ENCODE assay signal across 9 mouse cellular contexts in the genomic region with DNA sequence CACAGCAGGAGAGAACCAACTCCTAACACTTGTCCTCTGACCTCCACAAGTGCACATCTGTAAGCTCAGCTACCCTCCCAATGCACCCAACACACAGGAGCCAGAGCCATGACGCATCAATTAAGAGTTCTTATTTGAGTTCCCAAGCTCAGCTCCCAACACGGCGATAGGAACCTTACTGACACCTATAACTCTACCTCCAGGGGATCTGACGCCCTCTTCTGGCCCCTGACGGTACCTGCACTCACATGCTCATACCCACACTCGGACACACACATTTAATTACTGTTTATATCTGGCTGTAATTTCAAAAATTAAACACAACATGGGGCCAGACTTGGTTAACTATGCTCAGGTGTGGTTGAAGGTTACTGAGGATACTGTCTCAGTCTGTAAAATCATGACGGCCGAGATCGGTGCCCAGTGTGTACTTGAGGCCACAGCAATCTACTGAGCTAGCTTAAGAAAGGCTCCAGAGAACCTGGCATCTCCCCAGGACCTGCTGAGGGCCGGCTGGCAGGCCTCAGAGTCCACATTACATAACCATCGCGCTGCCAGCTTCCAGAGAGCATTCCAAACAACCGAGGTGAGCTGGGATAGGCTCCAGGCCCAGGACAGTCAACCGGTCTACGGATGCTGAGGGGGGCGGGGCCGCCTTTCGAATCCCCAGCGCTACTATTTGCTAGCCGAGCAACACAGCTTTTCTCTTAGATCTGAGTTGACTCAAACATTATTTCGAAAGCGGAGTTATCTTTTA.
DNase-seq lines count a peak whose midpoint lies in the region; ATAC-seq lines count a peak whose summit lies in the region.
"Had no signal": no experiment of that assay in that cellular context is flagged by ENCODE, and none has a peak within 500 bp of the region (broad histone marks: within the 10 kb centered on the region; RNA-seq: fewer than 3 reads in every experiment).

No protein-coding gene starts in this region.

- H3K27ac ChIP-seq in stomach, embryonic 16.5 days (ENCODE audit: low read length) = no peak overlapping the region
- H3K27ac ChIP-seq: heart, embryonic 13.5 days had no signal

- 0 out of 2 replicates have a peak, but pooled peaks have one; percentile 19 for ATAC-seq in stomach, embryonic 16.5 days (ENCODE audit: insufficient read depth, low FRiP score)

- H3K36me3 ChIP-seq in stomach, embryonic 16.5 days (ENCODE audit: control insufficient read depth, insufficient read depth, low read length) = no peaks in the 10 kb centered on the region
- H3K36me3 ChIP-seq: heart, embryonic 13.5 days had no signal

- H3K9ac ChIP-seq in stomach, embryonic 16.5 days (ENCODE audit: low read length) = no peak overlapping the region
- H3K9ac ChIP-seq: heart, embryonic 13.5 days had no signal

- WGBS in stomach, embryonic 16.5 days = 86% methylated on average over 22 of the region's 22 CpGs

- no peaks in the 10 kb centered on the region for H3K4me1 ChIP-seq in stomach, embryonic 16.5 days (ENCODE audit: control insufficient read depth, insufficient read depth, low read length)

- H3K27me3 ChIP-seq in stomach, embryonic 16.5 days (ENCODE audit: control insufficient read depth, insufficient read depth, low read length) = no peaks in the 10 kb centered on the region
- H3K27me3 ChIP-seq: heart, embryonic 13.5 days had no signal

- H3K4me3 ChIP-seq in stomach, embryonic 16.5 days (replicated peaks; ENCODE audit: low read length) = no peak overlapping the region
- H3K4me3 ChIP-seq: heart, embryonic 13.5 days had no signal

- H3K9me3 ChIP-seq in stomach, embryonic 16.5 days (replicated peaks; ENCODE audit: control insufficient read depth, low read length) = no peaks in the 10 kb centered on the region
- H3K9me3 ChIP-seq: heart, embryonic 13.5 days had no signal

- DNase-seq in layer of hippocampus, adult 11-12 months (ENCODE audit: low spot score) = peak; percentile 63
- DNase-seq in layer of hippocampus, adult 9-10 months (ENCODE audit: low spot score) = no peak
- DNase-seq in cerebellum, adult 18-20 months = peak; percentile 97 to 98
- peak; percentile 71 to 80 for DNase-seq in heart, postnatal 14 days
- peak; percentile 28 to 40 for DNase-seq in left cerebral cortex, postnatal 36 days (ENCODE audit: low spot score in 2 of 2)
- DNase-seq in embryo, embryonic 10 days (ENCODE audit: low spot score) = no peak
- DNase-seq in spleen, postnatal 4 days (ENCODE audit: low spot score in 2 of 2) = no peak

- intact Hi-C loops in heart, postnatal 14 days (cut with DNase I) = loop anchor here (2.0 kb wide), 1 partner anchor 42 kb away; no protein-coding TSS in a partner anchor
- intact Hi-C loops in left cerebral cortex, postnatal 36 days (cut with DNase I) = loop anchor here (5.0 kb wide), 1 partner anchor 33 kb away; no protein-coding TSS in a partner anchor

- no peak overlapping the region for H3K4me2 ChIP-seq in stomach, embryonic 16.5 days (ENCODE audit: low read depth, low read length)
- H3K4me2 ChIP-seq: heart, embryonic 13.5 days had no signal

Comparison
In these comparisons a context has a peak if more than half of its experiments do, and no peak if none do; other contexts are left out.
1. DNase-seq: peak in layer of hippocampus, adult 11-12 months (single experiment), cerebellum, adult 18-20 months (2 of 2), heart, postnatal 14 days (2 of 2) and left cerebral cortex, postnatal 36 days (2 of 2); none in layer of hippocampus, adult 9-10 months (single experiment), embryo, embryonic 10 days (single experiment) and spleen, postnatal 4 days (0 of 2).